Mouse (Mus musculus) C2C12 (cell line): ENCODE measurements at regions not wholly inside any gene's neighbourhood (a gene's known extent, or its start where the extent isn't known, plus 50 kb on each side); places are given as distances from the start of the nearest gene placed in this dataset.

ENCODE experiments used
- CEBPB ChIP-seq: IDR thresholded peaks from one replicate; pipeline ENCODE4 v1.6.1; 2011; ENCODE audit warnings: low read depth, mild to moderate bottlenecking, control low read depth, moderate library complexity
- CTCF ChIP-seq: IDR thresholded peaks from one replicate; pipeline ENCODE4 v1.5.1; 2011; ENCODE audit not compliant: control insufficient read depth, insufficient read depth, insufficient read length
- FOSL1 ChIP-seq: IDR thresholded peaks from one replicate; pipeline ENCODE4 v1.8.0; 2011; ENCODE audit warnings: mild to moderate bottlenecking, low read length; ENCODE audit not compliant: poor library complexity, insufficient read depth, severe bottlenecking
- MAX ChIP-seq: IDR thresholded peaks from one replicate; pipeline ENCODE4 v1.6.1; 2011; ENCODE audit warnings: mild to moderate bottlenecking, control low read depth
- MYOD1 ChIP-seq: IDR thresholded peaks from one replicate; pipeline ENCODE4 v1.6.1; 2011; ENCODE audit warnings: low read depth; ENCODE audit not compliant: control insufficient read depth, insufficient read length
- MYOG ChIP-seq: IDR thresholded peaks from one replicate; pipeline ENCODE4 v1.6.1; 2011; ENCODE audit not compliant: control insufficient read depth, insufficient read length; ENCODE audit errors: extremely low read depth
- USF1 ChIP-seq: IDR thresholded peaks from one replicate; pipeline ENCODE4 v1.6.1; 2011; ENCODE audit warnings: low read depth, mild to moderate bottlenecking, control low read depth, moderate library complexity

- no peak for TF ChIP-seq CTCF
- no peak for TF ChIP-seq FOSL1
- TF ChIP-seq MYOD1 = no peak
- no peak for TF ChIP-seq MYOG
- TF ChIP-seq CEBPB = no peak
- no peak for TF ChIP-seq USF1
- no peak for TF ChIP-seq MAX
Observed at GRCm38 (mm10) chr4:32156965-32157364, 81.6 kb upstream of the Bach2 start.
